Mouse (Mus musculus): ENCODE results near the gene Tapbp. TPM values are rescaled to one million over a fixed set of nuclear protein-coding genes. Genes with fewer than 3 reads are reported as not detected.

Tapbp gene
- total RNA-seq, 2 experiments from 2014 or later, result 27.4 to 34.4 TPM

- DNase-seq (ENCODE audit: low spot score in 2 of 2), result no peak
Measured at GRCm38 (mm10) chr17:33919351-33920281, 3.9 kb downstream of the Tapbp start.

- peak; percentile 72 to 77 for DNase-seq (ENCODE audit: low spot score in 2 of 2)
Measured at GRCm38 (mm10) chr17:33920282-33921097, 4.8 kb downstream of the Tapbp start.

- no peak for DNase-seq (ENCODE audit: low spot score in 2 of 2)
Measured at GRCm38 (mm10) chr17:33921361-33921760, 5.7 kb downstream of the Tapbp start.

GRCm38 (mm10) chr17:33924577-33925283 is 9.0 kb downstream of the Tapbp start:
- DNase-seq (ENCODE audit: low spot score in 2 of 2), result no peak

GRCm38 (mm10) chr17:33925406-33926116 is 9.9 kb downstream of the Tapbp start:
- DNase-seq (ENCODE audit: low spot score in 2 of 2), result no peak

DNA sequence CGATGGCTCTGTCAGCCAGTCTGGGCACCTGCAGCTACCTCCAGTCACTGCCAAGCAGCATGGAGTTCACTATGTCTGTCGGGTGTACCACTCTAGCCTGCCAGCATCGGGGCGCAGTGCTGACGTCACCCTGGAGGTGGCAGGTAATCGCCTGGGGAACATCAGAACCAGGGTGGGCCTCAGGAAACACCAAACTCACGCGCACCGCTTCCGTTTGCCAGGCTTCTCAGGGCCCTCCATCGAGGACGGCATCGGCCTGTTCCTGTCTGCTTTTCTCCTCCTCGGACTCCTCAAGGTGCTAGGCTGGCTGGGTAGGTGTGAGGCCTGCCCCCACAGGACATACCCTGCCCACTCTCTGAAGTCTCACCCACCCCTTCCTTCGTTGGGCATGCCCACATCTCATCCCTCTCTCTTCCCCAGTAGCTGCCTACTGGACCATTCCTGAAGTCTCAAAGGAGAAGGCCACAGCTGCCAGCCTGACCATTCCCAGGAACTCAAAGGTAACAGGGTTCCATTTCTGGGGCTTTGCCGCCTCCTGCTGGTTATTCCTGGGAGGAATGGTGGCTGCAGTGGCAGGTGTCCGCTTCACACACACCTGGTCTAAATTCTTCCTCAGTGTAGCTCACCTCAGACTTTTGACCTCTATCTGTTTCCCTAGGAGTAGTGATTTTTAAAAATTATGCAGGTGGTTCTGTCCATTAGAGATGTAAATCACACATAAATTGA is 10.7 kb downstream of the Tapbp start:
- no peak for DNase-seq (ENCODE audit: low spot score in 2 of 2)

- no peak for DNase-seq (ENCODE audit: low spot score in 2 of 2)
Measured at GRCm38 (mm10) chr17:33928251-33928947, 12.7 kb downstream of the Tapbp start.

- DNase-seq (ENCODE audit: low spot score in 2 of 2), result peak; percentile 93 to 94
Measured at GRCm38 (mm10) chr17:33929371-33930279, 13.9 kb downstream of the Tapbp start, which contains the start of gene Rgl2. TSS of gene Rgl2 (plus strand) at chr17:33929543.

DNA sequence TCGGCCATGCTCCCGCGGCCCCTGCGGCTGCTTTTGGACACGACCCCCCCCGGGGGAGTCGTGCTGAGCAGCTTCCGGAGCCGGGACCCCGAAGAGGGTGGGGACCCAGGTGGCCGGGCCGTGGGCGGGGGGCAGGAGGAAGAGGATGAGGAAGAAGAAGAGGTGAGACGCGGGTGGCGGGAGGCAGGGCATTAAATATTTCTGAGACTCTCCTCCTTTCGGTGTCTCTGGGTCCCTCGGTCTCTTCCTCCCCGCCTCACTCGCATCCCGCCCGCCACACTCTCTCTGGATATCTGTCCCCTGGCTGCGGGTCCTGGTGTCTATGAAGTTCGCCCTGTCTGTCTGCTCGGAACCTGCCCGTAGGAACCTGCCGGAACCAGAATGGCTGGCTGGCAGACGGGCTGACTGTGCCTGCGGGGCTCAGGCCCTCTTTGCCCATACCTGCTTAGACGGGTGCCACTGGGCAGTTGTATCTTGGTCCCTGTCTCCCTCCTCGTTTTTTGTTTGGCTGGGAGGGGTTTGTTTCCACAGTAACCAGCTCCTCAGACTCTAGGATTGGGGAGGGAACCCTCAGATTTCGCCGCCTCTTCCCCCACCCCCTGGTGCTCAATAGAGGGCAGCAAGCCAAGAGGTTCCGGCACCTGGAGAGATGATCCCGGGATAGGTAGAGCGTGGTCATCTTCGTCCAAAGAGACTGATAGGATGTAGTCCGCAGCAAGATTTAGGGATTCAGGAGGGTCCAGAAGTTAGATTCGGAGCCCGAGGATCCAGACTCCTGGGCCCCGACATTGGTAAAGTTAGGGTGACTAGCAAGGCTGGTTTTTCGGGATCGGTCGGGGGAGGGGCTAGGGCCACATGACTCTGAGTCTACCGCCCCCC is 14.8 kb downstream of the Tapbp start:
- peak; percentile 60 to 67 for DNase-seq (ENCODE audit: low spot score in 2 of 2)

DNA sequence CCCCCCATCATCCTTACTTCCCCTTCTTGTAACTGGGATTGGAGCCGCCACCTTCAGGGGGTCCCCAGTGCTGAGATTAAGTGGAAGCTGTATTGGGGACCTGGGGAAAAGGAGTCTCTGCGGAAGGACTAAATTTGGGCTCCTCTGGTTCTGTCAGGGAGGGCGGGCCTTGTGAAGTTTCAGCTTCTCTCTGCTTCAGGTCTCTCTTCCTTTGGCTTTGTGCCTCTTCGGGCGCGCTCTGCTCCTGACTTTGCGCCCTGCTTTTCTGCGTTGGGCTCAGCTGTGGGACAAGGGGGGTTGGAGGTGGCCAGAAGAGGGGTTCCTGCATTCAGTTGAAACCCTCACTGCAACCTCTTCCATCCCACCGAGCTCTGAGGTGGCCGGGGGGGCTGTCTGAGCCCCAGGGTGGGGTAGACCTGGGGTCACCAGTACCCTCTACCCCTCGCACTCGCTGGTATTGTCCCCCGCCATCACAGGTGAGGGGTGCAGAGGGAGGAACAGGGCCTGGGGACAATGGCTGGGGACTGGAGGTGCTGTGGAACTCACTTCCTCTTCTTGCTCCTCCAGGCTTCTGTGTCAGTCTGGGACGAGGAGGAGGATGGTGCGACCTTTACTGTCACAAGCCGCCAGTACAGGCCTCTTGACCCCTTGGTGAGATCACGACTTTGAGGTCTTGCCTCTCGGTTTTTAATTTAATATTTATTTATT is 15.6 kb downstream of the Tapbp start:
- DNase-seq (ENCODE audit: low spot score in 2 of 2), result no peak

GRCm38 (mm10) chr17:33931947-33932346 is 16.2 kb downstream of the Tapbp start:
- no peak for DNase-seq (ENCODE audit: low spot score in 2 of 2)

DNA sequence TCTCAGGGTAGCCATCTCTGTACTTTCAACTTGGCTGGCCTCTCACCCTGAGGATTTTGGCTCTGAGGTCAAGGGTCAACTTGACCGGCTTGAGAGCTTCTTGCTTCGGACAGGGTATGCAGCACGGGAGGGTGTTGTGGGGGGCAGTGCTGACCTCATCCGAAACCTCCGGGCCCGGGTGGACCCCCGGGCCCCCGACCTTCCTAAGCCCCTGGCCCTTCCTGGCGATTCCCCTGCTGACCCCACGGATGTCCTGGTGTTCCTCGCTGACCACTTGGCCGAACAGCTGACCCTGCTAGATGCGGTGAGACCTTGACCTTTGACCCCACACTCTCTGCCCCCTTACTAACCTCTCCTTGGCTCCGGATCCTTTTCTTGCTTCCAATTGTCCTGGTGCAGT is 16.7 kb downstream of the Tapbp start:
- DNase-seq (ENCODE audit: low spot score in 2 of 2), result no peak

- no peak for DNase-seq (ENCODE audit: low spot score in 2 of 2)
Measured at GRCm38 (mm10) chr17:33932970-33933369, 17.3 kb downstream of the Tapbp start.

DNA sequence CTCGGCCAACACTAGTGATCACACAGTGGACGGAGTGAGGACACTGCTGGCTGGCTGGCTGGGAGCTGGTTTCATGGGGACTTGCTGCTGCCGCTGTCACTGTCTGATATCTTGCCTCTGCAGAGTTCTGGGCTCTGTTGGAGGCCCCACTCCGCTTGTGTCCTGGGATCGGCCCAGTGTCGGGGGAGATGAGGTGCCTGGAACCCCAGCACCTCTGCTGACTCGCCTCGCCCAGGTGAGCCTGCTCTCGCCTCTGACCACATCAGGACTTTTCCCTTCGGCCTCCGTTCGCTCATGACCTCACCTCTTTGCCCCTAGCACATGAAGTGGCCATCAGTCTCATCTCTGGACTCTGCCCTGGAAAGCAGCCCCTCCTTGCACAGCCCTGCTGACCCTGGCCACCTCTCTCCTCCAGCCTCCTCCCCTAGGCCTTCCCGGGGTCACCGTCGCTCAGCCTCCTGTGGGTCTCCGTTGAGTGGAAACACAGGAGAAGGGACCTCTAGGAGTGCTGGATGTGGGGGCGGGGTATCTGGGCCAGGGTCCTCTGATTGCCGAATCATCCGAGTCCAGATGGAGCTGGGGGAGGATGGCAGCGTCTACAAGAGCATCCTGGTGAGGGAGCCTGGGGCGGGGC is 19.8 kb downstream of the Tapbp start:
- DNase-seq (ENCODE audit: low spot score in 2 of 2), result no peak

DNA sequence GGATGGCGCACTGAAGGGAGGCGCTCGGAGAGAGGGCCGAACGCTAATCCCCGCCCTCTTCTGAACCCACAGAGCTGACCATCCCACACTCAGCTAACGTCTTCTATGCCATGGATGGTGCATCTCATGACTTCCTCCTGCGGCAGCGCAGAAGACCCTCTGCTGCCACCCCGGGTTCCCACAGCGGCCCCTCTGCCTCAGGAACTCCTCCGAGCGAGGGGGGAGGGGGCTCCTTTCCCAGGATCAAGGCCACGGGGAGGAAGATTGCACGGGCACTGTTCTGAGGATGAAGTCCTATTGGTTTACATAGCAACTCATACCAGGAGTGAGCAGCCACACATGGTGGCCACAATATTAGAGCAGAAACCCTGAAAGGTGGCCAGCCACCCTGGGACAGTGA is 21.3 kb downstream of the Tapbp start:
- no peak for DNase-seq (ENCODE audit: low spot score in 2 of 2)

- DNase-seq (ENCODE audit: low spot score in 2 of 2), result no peak
Measured at GRCm38 (mm10) chr17:33938783-33939182, 23.1 kb downstream of the Tapbp start.

Data from layer of hippocampus, postnatal 14 days (tissue).